Mouse (Mus musculus): ENCODE data around the gene Hcfc2. TPM values are rescaled to one million over a fixed set of nuclear protein-coding genes. Genes with fewer than 3 reads are reported as not detected.

The Hcfc2 gene
- polyA plus RNA-seq, 1 experiment from 2014 or later = 31.6 TPM

DNA sequence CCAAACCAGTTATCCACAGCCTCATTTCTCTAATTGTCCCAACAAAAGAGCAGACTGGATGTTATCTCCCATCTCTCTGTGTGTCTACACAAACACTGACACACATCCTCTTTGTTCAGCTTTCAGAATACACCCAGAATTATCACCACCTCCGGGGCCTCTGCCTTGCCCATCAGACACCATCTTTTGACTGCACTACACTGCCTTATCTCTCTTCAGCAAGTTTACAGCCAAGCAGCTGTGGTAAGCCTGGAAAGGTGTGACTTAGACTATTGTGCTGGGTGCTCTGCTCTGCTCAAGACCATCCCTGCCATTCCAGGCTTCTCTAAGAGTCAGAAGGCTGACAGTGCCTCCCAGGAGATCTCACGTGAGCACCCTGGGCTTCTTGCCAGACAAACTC, 10.5 kb upstream of the Hcfc2 start:
- Histone ChIP-seq H3K27me3 (ENCODE audit: insufficient read depth, low read length) (no peaks in the 10 kb centered on the region), H3K36me3 (ENCODE audit: insufficient read depth) (no peaks in the 10 kb centered on the region), H3K4me2 (no peak overlapping the region), H3K4me3 (ENCODE audit: low read depth, low read length) (no peak overlapping the region), H3K4me1 (ENCODE audit: insufficient read depth) (no peaks in the 10 kb centered on the region), H3K9ac (no peak overlapping the region), H3K9me3 (ENCODE audit: low read depth, low read length) (no peaks in the 10 kb centered on the region), H3K27ac (ENCODE audit: low read depth) (no peak overlapping the region)
- ATAC-seq (ENCODE audit: insufficient read depth) (no peak), DNase-seq (no peak)
- 45% methylated on average over 2 of the region's 2 CpGs for WGBS
- TF ChIP-seq CTCF (IDR thresholded peaks at IDR 0.05; ENCODE audit: low read depth) = no peak

DNA sequence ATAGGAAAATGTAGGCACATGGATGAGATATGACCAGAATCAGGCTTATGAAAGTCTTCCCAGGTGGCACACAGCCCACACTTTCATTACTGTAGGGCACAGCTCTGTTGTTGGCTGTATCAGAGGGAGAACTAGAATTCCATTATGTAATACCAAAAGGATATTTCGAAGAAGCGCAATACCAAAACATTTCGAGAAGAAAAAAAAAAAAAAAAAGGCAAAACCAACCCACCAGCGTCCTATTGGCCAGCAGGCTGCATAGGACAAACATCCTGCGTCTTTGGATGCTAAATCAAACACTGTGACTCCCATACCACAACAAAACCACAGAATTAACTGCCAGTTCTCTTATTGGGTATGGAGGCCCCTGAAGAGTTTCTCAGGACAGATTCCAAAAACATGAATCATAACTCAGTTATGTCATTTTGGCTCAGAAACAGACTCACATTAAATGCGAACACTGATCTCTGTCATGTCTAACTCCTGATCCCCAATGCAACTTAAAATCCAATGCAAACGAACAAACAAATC, 6.2 kb upstream of the Hcfc2 start:
- ATAC-seq (ENCODE audit: insufficient read depth) (peak; percentile 72; the same call in 1 of the 2 replicates), DNase-seq (peak; percentile 57)
- TF ChIP-seq CTCF (IDR thresholded peaks at IDR 0.05; ENCODE audit: low read depth) = no peak
- no peak overlapping the region; the same call in 1 of the 2 replicates for H3K9ac ChIP-seq
- H3K27me3 ChIP-seq (ENCODE audit: insufficient read depth, low read length) = no peaks in the 10 kb centered on the region
- H3K36me3 ChIP-seq (ENCODE audit: insufficient read depth) = no peaks in the 10 kb centered on the region
- peak overlapping the region; percentile 66; the same call in 1 of the 2 replicates for H3K27ac ChIP-seq (ENCODE audit: low read depth)
- H3K4me1 ChIP-seq (ENCODE audit: insufficient read depth) = no peaks in the 10 kb centered on the region
- no peaks in the 10 kb centered on the region for H3K9me3 ChIP-seq (ENCODE audit: low read depth, low read length)
- peak overlapping the region; percentile 57 for H3K4me2 ChIP-seq
- H3K4me3 ChIP-seq (ENCODE audit: low read depth, low read length) = peak overlapping the region; percentile 11; the same call in 1 of the 2 replicates
- 51% methylated on average over 7 of the region's 7 CpGs for WGBS

DNA sequence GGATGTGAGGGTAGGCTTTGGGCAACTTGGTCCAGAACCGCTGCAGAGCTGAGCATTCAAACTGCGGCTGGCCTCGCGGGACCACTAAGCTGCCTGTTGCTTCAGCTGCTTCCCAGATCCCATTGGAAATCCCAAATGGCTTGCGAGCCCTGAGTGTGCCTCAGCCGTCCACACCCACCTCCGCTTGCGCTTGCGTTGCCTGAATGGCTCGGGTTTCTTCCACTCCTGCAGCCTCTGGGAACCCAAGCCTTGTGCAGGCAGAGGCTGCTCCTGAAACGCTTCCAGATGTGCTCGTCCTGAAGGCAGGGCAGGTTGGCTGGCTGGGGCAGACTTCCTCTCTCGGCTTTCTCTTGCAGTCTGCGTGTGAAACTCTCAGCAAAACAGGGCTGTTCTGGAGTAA, 5.5 kb upstream of the Hcfc2 start, which contains the start of gene Glt8d2:
Glt8d2 (minus strand) TSS at position 157 of the 400 bp plus-strand sequence.
- H3K9ac ChIP-seq = peak within 1 kb of the TSS; percentile 43
- WGBS = under 1% methylated on average over 14 of the region's 14 CpGs
- H3K4me1 ChIP-seq (ENCODE audit: insufficient read depth) = no peaks in the 10 kb centered on the region
- H3K27me3 ChIP-seq (ENCODE audit: insufficient read depth, low read length) = no peaks in the 10 kb centered on the region
- no peaks in the 10 kb centered on the region for H3K36me3 ChIP-seq (ENCODE audit: insufficient read depth)
- peak within 1 kb of the TSS; percentile 57 for H3K4me2 ChIP-seq
- TF ChIP-seq CTCF (IDR thresholded peaks at IDR 0.05; ENCODE audit: low read depth) = no peak
- H3K4me3 ChIP-seq (ENCODE audit: low read depth, low read length) = peak within 1 kb of the TSS; percentile 11; the same call in 1 of the 2 replicates
- H3K27ac ChIP-seq (ENCODE audit: low read depth) = peak within 1 kb of the TSS; percentile 66
- DNase-seq (peak; percentile 79), ATAC-seq (ENCODE audit: insufficient read depth) (peak; percentile 85)
- H3K9me3 ChIP-seq (ENCODE audit: low read depth, low read length) = no peaks in the 10 kb centered on the region

DNA sequence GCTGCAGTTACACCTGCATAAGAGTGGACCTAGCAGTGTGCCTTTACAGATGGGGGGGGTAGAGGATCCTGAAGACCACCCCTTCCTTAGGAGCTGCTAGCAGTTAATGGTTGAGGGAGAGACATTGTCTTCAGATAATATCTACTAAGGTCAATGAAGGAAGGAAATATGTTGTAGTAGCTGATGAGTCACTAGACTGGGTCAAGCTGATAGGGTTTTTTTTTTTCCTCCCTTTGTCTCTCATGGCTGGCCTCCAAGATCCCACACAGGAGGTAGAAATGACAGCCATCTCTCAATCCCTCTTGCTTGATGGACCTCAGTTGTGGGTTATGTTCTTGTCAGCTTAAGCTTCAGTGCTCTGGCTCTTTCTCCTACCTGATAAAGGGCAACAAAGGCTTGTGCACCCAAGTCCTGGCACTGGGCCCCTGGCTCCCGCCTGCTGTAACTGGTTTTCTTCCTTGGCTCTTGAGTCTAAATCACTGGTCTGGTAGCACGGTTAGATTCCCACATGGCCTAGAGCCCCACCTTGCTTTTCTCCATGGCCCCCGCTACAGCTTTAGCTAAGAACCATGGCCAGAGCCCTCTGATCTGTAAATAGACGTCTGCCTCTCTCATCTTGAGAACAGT, 606 bp downstream of the Hcfc2 start:
- H3K27ac ChIP-seq (ENCODE audit: low read depth) = no peak overlapping the region
- H3K27me3 ChIP-seq (ENCODE audit: insufficient read depth, low read length) = no peaks in the 10 kb centered on the region
- H3K9ac ChIP-seq = no peak overlapping the region
- H3K9me3 ChIP-seq (ENCODE audit: low read depth, low read length) = no peaks in the 10 kb centered on the region
- no peak for ATAC-seq (ENCODE audit: insufficient read depth)
- 59% methylated on average over 4 of the region's 4 CpGs for WGBS
- 0 out of 2 replicates have a peak, but pooled peaks cover 5% of the 10 kb centered on the region for H3K36me3 ChIP-seq (ENCODE audit: insufficient read depth)
- H3K4me2 ChIP-seq = no peak overlapping the region
- no peaks in the 10 kb centered on the region; the same call in 1 of the 2 replicates for H3K4me1 ChIP-seq (ENCODE audit: insufficient read depth)
- H3K4me3 ChIP-seq (ENCODE audit: low read depth, low read length) = no peak overlapping the region
- TF ChIP-seq CTCF (IDR thresholded peaks at IDR 0.05; ENCODE audit: low read depth) = no peak
- DNase-seq = peak; percentile 5

DNA sequence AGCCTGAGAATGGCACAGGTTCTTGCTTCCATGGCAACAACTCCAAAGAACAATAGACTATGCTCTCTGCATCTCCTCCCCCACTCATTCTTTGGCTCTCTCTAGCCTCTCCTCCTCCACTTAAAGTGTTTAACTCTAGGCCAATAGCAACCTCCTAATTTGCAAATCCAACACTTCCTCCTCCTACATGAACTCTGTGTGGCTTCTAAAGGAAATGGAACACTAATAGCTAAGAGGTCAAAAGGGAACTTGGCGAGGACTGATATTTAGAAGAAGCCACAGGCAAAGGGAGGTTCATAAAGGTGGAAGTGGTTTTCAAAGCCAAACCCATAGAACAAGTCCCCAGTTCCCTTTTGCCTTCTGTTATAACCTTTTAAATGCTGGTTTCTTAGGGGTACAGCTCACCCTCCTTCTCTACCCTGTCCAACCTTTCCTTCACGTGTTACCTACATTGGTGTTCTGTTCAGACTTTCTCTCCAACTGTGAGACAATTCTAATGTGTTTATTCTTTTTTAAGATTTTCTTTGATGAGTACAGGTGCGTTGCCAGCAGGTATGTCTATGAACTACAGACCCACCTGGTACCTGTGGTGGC, 1.4 kb downstream of the Hcfc2 start:
- Histone ChIP-seq H3K4me1 (ENCODE audit: insufficient read depth) (no peaks in the 10 kb centered on the region; the same call in 1 of the 2 replicates), H3K4me3 (ENCODE audit: low read depth, low read length) (no peak overlapping the region), H3K36me3 (ENCODE audit: insufficient read depth) (0 out of 2 replicates have a peak, but pooled peaks cover 9% of the 10 kb centered on the region), H3K9me3 (ENCODE audit: low read depth, low read length) (no peaks in the 10 kb centered on the region), H3K27me3 (ENCODE audit: insufficient read depth, low read length) (no peaks in the 10 kb centered on the region), H3K4me2 (no peak overlapping the region), H3K9ac (no peak overlapping the region), H3K27ac (ENCODE audit: low read depth) (no peak overlapping the region)
- ATAC-seq (ENCODE audit: insufficient read depth) (no peak), DNase-seq (peak; percentile 40)
- TF ChIP-seq CTCF (IDR thresholded peaks at IDR 0.05; ENCODE audit: low read depth) = no peak
- 74% methylated on average over 3 of the region's 3 CpGs for WGBS

DNA sequence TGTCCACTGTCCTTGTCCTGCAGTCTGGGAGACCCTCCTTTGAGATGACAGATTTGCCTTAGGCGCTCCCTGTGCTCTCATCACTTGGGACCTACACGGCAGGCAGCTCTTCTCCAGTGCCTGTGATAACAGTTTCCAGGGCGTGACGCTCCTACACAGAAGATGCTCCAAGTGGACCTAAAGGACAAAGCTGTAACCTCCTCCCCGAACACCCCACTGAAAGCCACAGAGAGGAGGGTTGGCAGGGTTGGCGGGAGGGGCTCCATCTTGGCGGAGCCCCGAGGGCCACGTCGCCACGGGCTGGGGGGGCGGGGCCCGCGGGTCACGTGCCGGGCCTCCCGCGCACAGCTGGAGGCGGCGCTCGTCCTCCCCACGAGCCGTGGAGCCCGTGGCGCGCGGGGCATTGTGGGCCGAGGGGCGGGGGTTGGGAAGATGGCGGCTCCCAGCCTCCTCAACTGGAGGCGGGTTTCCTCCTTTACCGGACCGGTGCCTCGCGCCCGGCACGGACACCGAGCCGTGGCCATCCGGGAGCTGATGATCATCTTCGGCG, 2.8 kb downstream of the Hcfc2 start:
- Histone ChIP-seq H3K27ac (ENCODE audit: low read depth) (peak overlapping the region; percentile 80), H3K4me3 (ENCODE audit: low read depth, low read length) (peak overlapping the region; percentile 95), H3K9me3 (ENCODE audit: low read depth, low read length) (no peaks in the 10 kb centered on the region), H3K36me3 (ENCODE audit: insufficient read depth) (0 out of 2 replicates have a peak, but pooled peaks cover 16% of the 10 kb centered on the region), H3K27me3 (ENCODE audit: insufficient read depth, low read length) (no peaks in the 10 kb centered on the region), H3K9ac (peak overlapping the region; percentile 78), H3K4me1 (ENCODE audit: insufficient read depth) (no peaks in the 10 kb centered on the region; the same call in 1 of the 2 replicates), H3K4me2 (peak overlapping the region; percentile 82)
- TF ChIP-seq CTCF (IDR thresholded peaks at IDR 0.05; ENCODE audit: low read depth) = no peak
- under 1% methylated on average over 42 of the region's 42 CpGs for WGBS
- peak; percentile 97 for ATAC-seq (ENCODE audit: insufficient read depth)
- DNase-seq = peak; percentile 91
